Mouse (Mus musculus) embryonic fibroblast, embryonic 13.5 days (primary cell): ENCODE results near the gene Emg1.

Experiments used
- CTCF ChIP-seq: IDR thresholded peaks from 2 replicates; pipeline ENCODE4 v1.5.1; 2011; ENCODE audit warnings: mild to moderate bottlenecking, control low read depth, low read length, moderate library complexity, borderline replicate concordance; ENCODE audit not compliant: insufficient read depth
- POLR2A ChIP-seq: IDR thresholded peaks from 2 replicates; pipeline ENCODE4 v1.6.1; 2011; ENCODE audit warnings: low read depth, mild to moderate bottlenecking, control low read depth, low read length, moderate library complexity

GRCm38 (mm10) chr6:124750405-124750804 is 38.4 kb upstream of the Emg1 start:
- TF ChIP-seq CTCF (no peak), POLR2A (no peak)
